Mouse (Mus musculus) olfactory bulb, adult 2 months (tissue): ENCODE results near the gene Olfr371.

Experiments
- CTCF ChIP-seq: fragments of 200-500 bp; IDR thresholded peaks from 2 replicates; pipeline ENCODE4 v1.5.1; 2012; ENCODE audit warnings: low read depth, mild to moderate bottlenecking, low read length, moderate library complexity; ENCODE audit not compliant: insufficient read depth
- POLR2A ChIP-seq: fragments of 200-500 bp; IDR thresholded peaks from 2 replicates; pipeline ENCODE4 v1.6.1; 2012; ENCODE audit warnings: mild to moderate bottlenecking, low read depth, low read length, moderate library complexity; ENCODE audit not compliant: insufficient read depth

GRCm38 (mm10) chr8:85220220-85220619 lies 5.6 kb upstream of the Olfr371 start:
- no peak for TF ChIP-seq CTCF
- TF ChIP-seq POLR2A, result no peak
